Mouse (Mus musculus) naive thymus-derived CD4-positive, alpha-beta T cell, adult 5 months (primary cell): Measurements from ENCODE around the gene Lexm. TPM values are rescaled to one million over a fixed set of nuclear protein-coding genes. Genes with fewer than 3 reads are reported as not detected.

Source experiments
- polyA plus RNA-seq: library from polyadenylated mRNA; unstranded; fragments of 100-300 nt; shearing (Covaris generic); gene quantifications from one replicate; pipeline ENCODE4 v1.2.1, GENCODE M21; 2017

Lexm gene
- polyA plus RNA-seq: not detected

DNA sequence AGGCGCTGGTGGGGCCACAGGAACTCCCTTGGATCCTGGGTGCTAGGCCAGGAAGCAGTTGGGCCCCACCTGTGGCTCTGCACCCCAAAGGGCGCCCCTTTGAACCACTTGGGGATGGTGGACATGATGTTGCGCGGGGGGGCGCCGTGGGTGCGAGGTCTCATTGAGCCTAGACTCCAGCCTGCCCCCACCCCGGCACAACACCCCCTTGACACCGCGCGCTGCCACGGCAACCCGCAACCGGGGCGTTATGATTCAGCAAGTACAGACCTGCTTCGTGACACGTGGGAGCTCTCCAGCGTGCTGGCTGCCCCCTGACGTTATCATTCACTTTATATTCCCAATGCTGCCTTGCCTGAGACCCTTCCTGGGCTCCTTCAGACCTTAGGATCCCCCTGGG, at the start of gene Lexm:
TSS of gene Lexm (minus strand) at position 186 of the 400 bp plus-strand sequence.

DNA sequence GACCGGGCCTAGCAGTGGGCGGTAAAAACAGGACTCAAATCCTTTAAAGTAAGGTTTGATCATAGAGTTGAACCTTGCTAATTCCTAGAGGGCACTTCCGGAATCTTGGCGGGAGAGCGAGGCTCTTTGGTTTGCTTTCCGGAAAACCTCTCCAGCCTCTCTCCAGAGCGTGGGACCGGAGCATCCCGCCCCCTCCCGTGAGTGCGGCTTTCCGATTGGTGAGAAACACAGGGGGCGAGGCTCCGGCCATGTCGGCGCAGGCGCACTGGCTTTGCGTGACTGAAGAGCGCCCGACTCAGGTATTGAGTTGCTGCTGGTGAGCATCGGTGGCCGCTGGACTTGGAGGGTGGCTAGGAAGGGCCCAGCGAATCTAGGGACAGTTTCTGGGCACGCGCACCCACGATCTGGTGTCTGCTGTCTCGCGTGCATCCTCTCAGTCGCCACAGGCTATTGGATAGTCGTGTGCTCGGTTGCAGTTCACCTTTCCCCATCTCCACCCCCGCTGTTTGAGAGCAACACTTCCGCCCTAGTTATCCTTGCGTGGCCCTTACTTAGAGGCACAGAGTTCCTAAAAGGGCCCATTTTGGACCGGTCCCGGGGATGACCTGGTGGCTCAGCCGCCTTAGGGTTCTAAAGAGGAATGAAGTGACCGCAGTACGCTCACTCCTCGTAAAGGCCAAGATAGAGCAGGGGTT, 33.9 kb upstream of the Lexm start, which contains the start of gene Pars2:
TSS of gene Pars2 (plus strand) at position 237 of the 695 bp plus-strand sequence.

DNA sequence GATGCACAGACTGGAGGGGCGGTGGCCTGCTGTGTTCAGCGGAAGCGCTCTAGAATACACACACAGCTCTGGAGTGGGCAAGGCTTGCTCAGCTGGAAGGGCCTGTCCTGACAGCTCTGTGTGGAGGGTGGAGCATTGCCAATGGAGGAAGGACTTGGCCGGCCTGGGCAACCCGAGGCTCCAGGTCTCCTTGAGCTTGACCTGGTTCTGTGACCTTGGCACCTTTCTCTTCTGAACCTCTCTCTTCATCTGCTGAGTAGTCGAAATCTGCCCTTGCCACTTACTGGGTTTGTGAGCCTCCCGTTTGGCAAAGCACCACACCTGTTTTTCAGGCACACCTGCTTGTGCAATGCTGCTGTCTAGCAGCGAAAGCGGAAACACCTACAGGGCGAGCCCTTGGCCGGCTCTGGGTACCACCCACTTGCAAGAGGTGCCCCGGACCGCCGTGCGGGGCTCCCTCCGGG, 5.0 kb upstream of the Lexm start, which contains the start of gene Ttc22:
TSS of gene Ttc22 (plus strand) at position 403 of the 464 bp plus-strand sequence.

DNA sequence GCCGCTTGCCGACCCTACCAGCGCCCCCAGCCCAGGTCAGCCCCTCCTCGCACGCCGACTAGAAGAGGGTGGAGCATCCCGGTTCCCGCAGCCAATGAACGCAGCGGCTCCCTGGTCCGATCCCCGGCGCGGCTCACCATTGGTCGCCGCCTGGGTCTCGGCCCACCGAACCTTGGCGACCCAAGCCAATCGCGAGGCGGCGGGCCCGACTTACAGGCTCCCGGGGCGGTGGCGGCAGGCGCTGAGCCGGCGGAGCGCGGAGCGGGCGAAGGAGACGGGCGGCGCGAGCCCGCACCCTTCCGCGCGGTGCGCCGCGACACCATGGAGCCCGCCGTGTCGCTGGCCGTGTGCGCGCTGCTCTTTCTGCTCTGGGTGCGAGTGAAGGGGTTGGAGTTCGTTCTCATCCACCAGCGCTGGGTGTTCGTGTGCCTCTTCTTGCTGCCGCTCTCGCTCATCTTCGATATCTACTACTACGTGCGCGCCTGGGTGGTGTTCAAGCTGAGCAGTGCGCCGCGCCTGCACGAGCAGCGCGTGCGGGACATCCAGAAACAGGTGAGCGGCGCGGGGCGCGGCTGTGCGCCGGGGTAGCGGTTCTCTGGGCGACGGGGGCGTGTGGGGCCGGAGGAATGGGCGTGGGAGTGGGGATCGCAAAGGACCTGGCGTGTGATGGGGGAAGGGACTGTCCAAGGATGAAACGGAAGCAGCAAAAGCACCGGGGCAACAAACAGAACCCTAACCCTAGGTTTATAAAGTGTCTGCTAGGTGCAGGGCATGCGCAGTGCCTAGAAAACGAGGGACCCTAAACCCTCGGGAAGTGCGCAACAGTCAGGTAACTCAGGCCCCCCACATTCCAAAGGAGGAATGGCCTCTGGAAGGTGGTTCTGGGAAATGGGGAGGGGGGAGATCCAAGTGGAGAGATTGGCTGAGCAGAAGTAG, 55.9 kb downstream of the Lexm start, which contains the start of gene Dhcr24:
TSS of gene Dhcr24 (plus strand) at position 193 of the 936 bp plus-strand sequence.

Other genes with a start within 250 kb of the Lexm start
- 0.10 TPM for gene Pcsk9, start 152.9 kb downstream of the Lexm start, polyA plus RNA-seq
- gene Bsnd, start 125.0 kb downstream of the Lexm start, polyA plus RNA-seq: not detected
- 2.2 TPM for gene Dhcr24, start 56.2 kb downstream of the Lexm start, polyA plus RNA-seq
- not detected for gene Ttc22, start 5.2 kb upstream of the Lexm start, polyA plus RNA-seq
- gene Pars2, start 33.8 kb upstream of the Lexm start, polyA plus RNA-seq: 4.9 TPM
- 48.9 TPM for gene Ttc4, start 61.7 kb upstream of the Lexm start, polyA plus RNA-seq
- not detected for gene Mroh7, start 113.7 kb upstream of the Lexm start, polyA plus RNA-seq
- not detected for gene Fam151a, start 116.6 kb upstream of the Lexm start, polyA plus RNA-seq
- gene Acot11, start 187.8 kb upstream of the Lexm start, polyA plus RNA-seq: 5.1 TPM